Mouse (Mus musculus) lung, postnatal 0 days (tissue): ENCODE measurements at regions not wholly inside any gene's neighbourhood (a gene's known extent, or its start where the extent isn't known, plus 50 kb on each side); places are given as distances from the start of the nearest gene placed in this dataset.
A peak's percentile ranks its signal among the peaks of the same experiment; 100 is the strongest.

ENCODE experiments used
- ATAC-seq: fragments of 200-750 bp; cut with Nextera tagmentation; 2 replicates; pipeline ENCODE4 v1.8.0; 2017; ENCODE audit warnings: moderate library complexity
- DNase-seq: peaks from one replicate; pipeline ENCODE4 v3.0.0-alpha.2; 2016; ENCODE audit warnings: low spot score
- H3K27ac ChIP-seq: fragments of 300-500 bp; sonication (generic); 2 replicates; pipeline ENCODE4 v1.5.1; 2014; ENCODE audit warnings: antibody characterized with exemption, mild to moderate bottlenecking, low read length, mixed read lengths
- H3K27me3 ChIP-seq: fragments of 300-500 bp; sonication (generic); replicated peaks from 2 replicates; pipeline ENCODE4 v1.6.1; 2014; ENCODE audit warnings: low read length, mixed read lengths; ENCODE audit not compliant: insufficient read depth
- H3K36me3 ChIP-seq: fragments of 300-500 bp; sonication (generic); 2 replicates; pipeline ENCODE4 v1.6.1; 2014; ENCODE audit warnings: low read length, mixed read lengths; ENCODE audit not compliant: insufficient read depth
- H3K4me1 ChIP-seq: fragments of 300-500 bp; sonication (generic); 2 replicates; pipeline ENCODE4 v1.6.1; 2014; ENCODE audit warnings: antibody characterized with exemption, low read depth, low read length, mixed read lengths; ENCODE audit not compliant: insufficient read depth
- H3K4me2 ChIP-seq: fragments of 300-500 bp; sonication (generic); replicated peaks from 2 replicates; pipeline ENCODE4 v1.6.1; 2014; ENCODE audit warnings: low read depth, mild to moderate bottlenecking, low read length, moderate library complexity, mixed read lengths
- H3K4me3 ChIP-seq: fragments of 300-500 bp; sonication (generic); 2 replicates; pipeline ENCODE4 v1.5.1; 2014; ENCODE audit warnings: low read depth, low read length
- H3K9ac ChIP-seq: fragments of 300-500 bp; sonication (generic); replicated peaks from 2 replicates; pipeline ENCODE4 v1.6.1; 2014; ENCODE audit warnings: low read depth, mild to moderate bottlenecking
- H3K9me3 ChIP-seq: fragments of 300-500 bp; sonication (generic); 2 replicates; pipeline ENCODE4 v1.6.1; 2016; ENCODE audit warnings: low read length, mixed read lengths
- CTCF ChIP-seq: IDR thresholded peaks from 2 replicates; pipeline ENCODE4 v1.5.1; 2016; ENCODE audit warnings: antibody characterized with exemption, mild to moderate bottlenecking
- EP300 ChIP-seq: IDR thresholded peaks from 2 replicates; pipeline ENCODE4 v1.6.1; 2016; ENCODE audit warnings: antibody characterized with exemption, mild to moderate bottlenecking, control low read depth
- WGBS: fragments of 180-500 bp; shearing (Covaris S2); extraction: QIAGEN DNeasy Blood & Tissue Kit; methylation state at CpG from one replicate; pipeline ENCODE4 v1.1.7; 2014; 5-methylcytosine and 5-hydroxymethylcytosine counted together

GRCm38 (mm10) chr10:43697917-43698316, 119.8 kb downstream of the Cd24a start:
- peak; percentile 55 for DNase-seq
- no peak overlapping the region for H3K9ac ChIP-seq
- no peak overlapping the region for H3K4me2 ChIP-seq
- H3K27ac ChIP-seq, result no peak overlapping the region
- peaks cover 6% of the 10 kb centered on the region; the same call in 1 of the 2 replicates for H3K4me1 ChIP-seq
- TF ChIP-seq EP300 (no peak), CTCF (no peak)
- no peaks in the 10 kb centered on the region for H3K27me3 ChIP-seq
- no peaks in the 10 kb centered on the region for H3K9me3 ChIP-seq
- H3K36me3 ChIP-seq, result no peaks in the 10 kb centered on the region
- 10% methylated on average over 2 of the region's 2 CpGs for WGBS
- H3K4me3 ChIP-seq, result no peak overlapping the region
- ATAC-seq, result no peak

DNA sequence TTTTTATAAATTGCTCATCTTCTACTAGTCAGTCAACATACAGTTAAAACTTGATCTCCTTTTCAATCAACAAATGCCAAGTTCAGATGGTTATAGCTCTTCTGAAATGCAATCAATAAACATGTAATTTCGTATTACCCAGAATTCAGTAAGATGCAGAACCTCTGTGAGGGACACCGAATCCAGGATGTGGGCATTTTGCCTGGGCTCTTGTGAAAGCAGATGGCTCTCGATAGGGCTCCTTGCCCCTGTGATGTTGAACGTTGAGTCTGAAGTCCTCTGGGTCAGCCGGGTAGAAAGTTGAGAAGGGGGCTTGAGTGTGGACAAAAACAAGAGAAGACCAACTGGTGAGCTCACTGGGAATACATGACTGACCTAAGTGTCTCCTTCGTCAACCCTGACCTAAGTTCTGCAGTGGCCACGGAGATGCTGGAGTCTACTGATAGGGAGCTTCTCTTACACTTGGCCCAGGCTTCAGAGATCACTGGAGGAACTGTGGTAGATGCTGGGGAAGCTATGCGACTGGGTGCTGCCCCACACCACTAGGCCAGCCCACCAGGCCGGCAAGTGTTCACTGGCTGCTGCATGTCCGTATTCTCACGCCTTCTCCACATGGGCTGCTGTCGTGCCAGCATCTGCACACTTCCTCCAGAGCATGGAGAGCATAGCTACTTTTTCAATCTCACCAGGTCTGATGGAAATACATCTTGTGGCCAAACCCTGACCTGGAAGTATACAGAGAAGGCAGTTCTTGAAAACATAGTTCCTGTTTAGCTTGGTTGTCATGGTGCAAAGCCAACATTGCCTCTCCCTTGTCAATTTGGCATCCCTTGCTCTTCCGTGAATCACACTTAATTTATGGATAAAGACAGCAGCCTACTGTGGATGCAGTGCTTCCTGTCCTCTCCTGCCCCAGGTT, 122.5 kb downstream of the Cd24a start:
- no peaks in the 10 kb centered on the region for H3K36me3 ChIP-seq
- H3K4me1 ChIP-seq, result no peaks in the 10 kb centered on the region
- 77% methylated on average over 13 of the region's 13 CpGs for WGBS
- ATAC-seq, result no peak
- peak; percentile 17 for DNase-seq
- TF ChIP-seq CTCF (no peak), EP300 (no peak)
- no peak overlapping the region for H3K9ac ChIP-seq
- no peak overlapping the region for H3K27ac ChIP-seq
- H3K9me3 ChIP-seq, result no peaks in the 10 kb centered on the region
- no peak overlapping the region for H3K4me2 ChIP-seq
- H3K27me3 ChIP-seq, result no peaks in the 10 kb centered on the region
- H3K4me3 ChIP-seq, result no peak overlapping the region

DNA sequence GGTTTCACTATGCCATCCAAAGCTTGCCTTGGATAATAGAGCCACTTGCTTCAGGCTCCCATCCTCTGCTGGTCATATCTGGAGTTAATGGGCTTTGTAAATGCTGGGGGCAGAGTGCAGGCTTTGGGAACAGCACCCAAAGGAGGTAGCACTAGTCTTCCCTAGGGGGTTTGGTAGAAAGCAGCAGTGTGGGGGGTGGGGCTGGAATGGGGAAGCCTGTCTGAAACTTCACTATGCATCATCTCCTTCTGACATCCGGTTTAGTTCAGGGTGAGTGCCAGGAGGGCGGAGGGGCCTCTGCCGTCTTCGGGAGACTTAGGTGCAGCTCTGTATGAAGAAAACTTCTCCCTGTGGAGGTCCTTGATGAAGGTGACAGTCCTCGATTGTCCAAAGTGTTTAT, 124.8 kb downstream of the Cd24a start:
- H3K27me3 ChIP-seq, result no peaks in the 10 kb centered on the region
- H3K9me3 ChIP-seq, result no peaks in the 10 kb centered on the region
- H3K4me3 ChIP-seq, result no peak overlapping the region
- WGBS, result 45% methylated on average over 5 of the region's 5 CpGs
- ATAC-seq (no peak), DNase-seq (no peak)
- no peak overlapping the region for H3K9ac ChIP-seq
- H3K4me1 ChIP-seq, result no peaks in the 10 kb centered on the region
- H3K4me2 ChIP-seq, result no peak overlapping the region
- H3K36me3 ChIP-seq, result no peaks in the 10 kb centered on the region
- no peak overlapping the region for H3K27ac ChIP-seq
- TF ChIP-seq CTCF (no peak), EP300 (no peak)

DNA sequence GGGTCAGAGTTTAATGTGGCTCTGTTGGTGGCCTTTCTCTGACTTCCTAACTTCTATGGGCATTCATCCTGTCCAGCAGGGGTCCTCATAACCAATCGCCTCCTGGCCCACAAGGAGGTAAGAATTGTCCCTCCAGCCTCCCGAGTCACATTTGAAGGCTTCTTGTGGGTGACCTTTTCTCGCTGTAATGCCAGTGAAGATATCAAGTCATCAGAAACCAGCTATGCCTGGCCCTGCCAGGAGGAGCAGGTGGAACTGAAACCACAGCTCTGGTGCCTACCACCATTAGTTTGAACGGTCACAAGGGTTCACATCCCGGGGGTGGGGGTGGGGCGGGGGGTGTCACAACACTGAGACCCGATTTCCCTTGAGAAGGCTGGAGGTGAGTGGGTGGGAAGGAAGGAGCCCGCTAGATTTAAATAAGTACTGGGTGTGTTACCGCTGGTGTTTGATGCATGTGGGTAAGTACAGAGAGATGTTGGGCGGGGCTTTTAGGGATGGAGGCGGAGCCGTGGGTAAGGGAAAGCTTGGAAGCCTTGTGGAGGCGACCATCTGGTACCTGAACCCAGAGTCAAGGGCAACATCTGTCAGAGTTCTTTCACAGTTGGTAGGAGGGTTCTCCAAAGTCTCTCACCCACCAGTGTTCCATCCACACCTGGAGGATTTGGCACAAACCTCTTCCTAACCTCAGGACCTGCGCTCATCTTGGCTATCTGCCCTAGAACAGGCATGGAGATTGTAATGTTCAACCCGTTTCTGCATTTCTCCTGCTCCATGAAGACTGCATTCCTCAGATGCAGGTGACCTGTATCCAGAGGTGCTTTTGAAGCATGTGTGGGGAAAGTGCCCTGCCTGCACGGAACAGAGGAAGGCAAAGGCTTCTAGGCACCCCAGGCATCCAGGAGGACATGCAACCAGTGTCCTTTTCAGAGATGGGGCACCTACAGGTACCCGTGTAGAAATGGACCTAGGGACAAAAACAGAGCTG, 128.2 kb downstream of the Cd24a start:
- Histone ChIP-seq H3K36me3 (no peaks in the 10 kb centered on the region), H3K27ac (no peak overlapping the region), H3K4me1 (no peaks in the 10 kb centered on the region), H3K4me2 (0 out of 2 replicates have a peak overlapping the region, but pooled peaks have one; percentile 14), H3K27me3 (no peaks in the 10 kb centered on the region), H3K9me3 (no peaks in the 10 kb centered on the region), H3K9ac (no peak overlapping the region), H3K4me3 (no peak overlapping the region)
- DNase-seq (peak; percentile 19), ATAC-seq (no peak)
- TF ChIP-seq CTCF (peak; percentile 48), EP300 (no peak)
- WGBS, result 52% methylated on average over 17 of the region's 17 CpGs

DNA sequence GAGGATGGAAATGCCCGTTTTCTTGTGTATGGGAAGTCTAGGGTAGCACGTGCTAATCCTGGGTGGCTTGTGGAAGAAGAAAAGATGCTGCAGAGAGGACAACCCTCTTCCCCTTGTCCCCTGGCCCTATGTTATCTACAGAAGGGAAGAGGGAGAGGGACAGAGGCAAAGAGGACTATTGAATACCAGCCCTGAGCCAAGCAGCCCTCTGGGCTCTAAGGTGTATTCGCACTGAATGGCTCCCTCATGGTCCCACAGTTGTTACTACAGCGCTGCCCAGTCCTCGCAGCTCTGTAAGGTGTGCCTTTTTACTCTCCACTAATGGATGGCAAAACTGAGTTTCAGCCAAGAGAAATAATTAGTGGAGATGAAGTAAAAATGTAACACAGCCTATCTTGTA, 128.9 kb downstream of the Cd24a start:
- no peak overlapping the region for H3K9ac ChIP-seq
- ATAC-seq, result no peak
- no peak for DNase-seq
- no peak for TF ChIP-seq CTCF
- TF ChIP-seq EP300, result no peak
- no peak overlapping the region for H3K27ac ChIP-seq
- WGBS, result 74% methylated on average over 5 of the region's 5 CpGs
- no peaks in the 10 kb centered on the region for H3K27me3 ChIP-seq
- no peaks in the 10 kb centered on the region for H3K9me3 ChIP-seq
- H3K4me3 ChIP-seq, result no peak overlapping the region
- H3K4me1 ChIP-seq, result no peaks in the 10 kb centered on the region
- H3K4me2 ChIP-seq, result no peak overlapping the region
- no peaks in the 10 kb centered on the region for H3K36me3 ChIP-seq

DNA sequence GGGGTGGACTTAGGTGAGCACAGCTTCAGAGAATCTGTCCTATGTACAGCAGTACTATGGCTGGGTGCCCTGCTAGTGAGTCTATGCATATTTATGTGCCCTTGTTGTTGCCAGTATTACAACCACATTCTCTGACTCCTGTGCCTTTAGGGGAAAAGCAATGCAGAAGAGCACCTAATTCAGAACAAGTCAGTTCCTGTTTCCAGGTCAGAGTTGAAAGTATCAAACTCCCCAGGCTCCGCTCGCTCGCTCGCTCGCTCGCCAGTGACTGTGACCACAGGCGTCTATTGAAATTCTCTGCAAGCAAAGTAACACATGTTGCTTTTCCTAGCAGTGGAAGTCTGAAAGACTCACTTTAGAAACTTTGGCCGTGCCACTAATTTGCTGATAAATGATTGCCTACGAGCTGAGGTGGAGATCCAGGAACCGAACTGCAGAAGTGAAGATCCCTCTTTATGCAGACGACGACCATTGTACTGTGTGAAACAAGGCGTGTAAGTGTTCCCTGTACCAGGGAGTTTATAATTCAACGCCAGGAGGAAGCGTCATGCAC, 129.8 kb downstream of the Cd24a start:
- ATAC-seq (no peak), DNase-seq (no peak)
- TF ChIP-seq EP300 (no peak), CTCF (no peak)
- Histone ChIP-seq H3K9me3 (no peaks in the 10 kb centered on the region), H3K4me3 (no peak overlapping the region), H3K27me3 (no peaks in the 10 kb centered on the region), H3K9ac (no peak overlapping the region), H3K36me3 (no peaks in the 10 kb centered on the region), H3K4me1 (no peaks in the 10 kb centered on the region), H3K27ac (no peak overlapping the region), H3K4me2 (no peak overlapping the region)
- WGBS, result 69% methylated on average over 15 of the region's 15 CpGs
